Mouse (Mus musculus): ENCODE measurements at regions not wholly inside any gene's neighbourhood (a gene's known extent, or its start where the extent isn't known, plus 50 kb on each side); places are given as distances from the start of the nearest gene placed in this dataset.

- intact Hi-C loops (cut with DNase I; ENCODE audit: low total_unique reads) = no loop called here
- no peak for DNase-seq
Observed at GRCm38 (mm10) chr17:4187606-4188005, 491.5 kb upstream of the Nox3 start.

- intact Hi-C loops (cut with DNase I; ENCODE audit: low total_unique reads) = no loop called here
- DNase-seq = no peak
Observed at GRCm38 (mm10) chr17:4196793-4197448, 500.9 kb upstream of the Nox3 start.

GRCm38 (mm10) chr17:4198001-4198400 lies 501.9 kb upstream of the Nox3 start:
- no peak for DNase-seq
- intact Hi-C loops (cut with DNase I; ENCODE audit: low total_unique reads) = no loop called here

GRCm38 (mm10) chr17:4199698-4200153 lies 503.7 kb upstream of the Nox3 start:
- DNase-seq = peak; percentile 55
- intact Hi-C loops (cut with DNase I; ENCODE audit: low total_unique reads) = no loop called here

GRCm38 (mm10) chr17:4201300-4201699 lies 505.2 kb upstream of the Nox3 start:
- no peak for DNase-seq

GRCm38 (mm10) chr17:4208142-4208925 lies 512.3 kb upstream of the Nox3 start:
- intact Hi-C loops (cut with DNase I; ENCODE audit: low total_unique reads) = no loop called here
- no peak for DNase-seq

More at GRCm38 (mm10) chr17:4201300-4201699, 505.2 kb upstream of the Nox3 start:
- intact Hi-C loops (cut with DNase I; ENCODE audit: low total_unique reads) = no loop called here

- DNase-seq = peak; percentile 14
- intact Hi-C loops (cut with DNase I; ENCODE audit: low total_unique reads) = no loop called here
Observed at GRCm38 (mm10) chr17:4209650-4210049, 513.6 kb upstream of the Nox3 start.

- intact Hi-C loops (cut with DNase I; ENCODE audit: low total_unique reads) = no loop called here
- no peak for DNase-seq
Observed at GRCm38 (mm10) chr17:4212586-4212985, 516.5 kb upstream of the Nox3 start.

- DNase-seq = no peak
- intact Hi-C loops (cut with DNase I; ENCODE audit: low total_unique reads) = no loop called here
Observed at GRCm38 (mm10) chr17:4214970-4215369, 518.9 kb upstream of the Nox3 start.

- no peak for DNase-seq
- intact Hi-C loops (cut with DNase I; ENCODE audit: low total_unique reads) = no loop called here
Observed at GRCm38 (mm10) chr17:4216203-4216602, 520.1 kb upstream of the Nox3 start.

GRCm38 (mm10) chr17:4216750-4217149 lies 520.7 kb upstream of the Nox3 start:
- DNase-seq = no peak
- intact Hi-C loops (cut with DNase I; ENCODE audit: low total_unique reads) = no loop called here

- intact Hi-C loops (cut with DNase I; ENCODE audit: low total_unique reads) = no loop called here
- DNase-seq = peak; percentile 16
Observed at GRCm38 (mm10) chr17:4220661-4221360, 524.8 kb upstream of the Nox3 start.

GRCm38 (mm10) chr17:4227889-4228288 lies 531.8 kb upstream of the Nox3 start:
- intact Hi-C loops (cut with DNase I; ENCODE audit: low total_unique reads) = loop anchor here (1.0 kb wide), 1 partner anchor 33 kb away; no protein-coding TSS in a partner anchor
- no peak for DNase-seq

- intact Hi-C loops (cut with DNase I; ENCODE audit: low total_unique reads) = no loop called here
- no peak for DNase-seq
Observed at GRCm38 (mm10) chr17:4229969-4230368, 533.9 kb upstream of the Nox3 start.

GRCm38 (mm10) chr17:4250476-4250875 lies 554.4 kb upstream of the Nox3 start:
- no peak for DNase-seq
- intact Hi-C loops (cut with DNase I; ENCODE audit: low total_unique reads) = no loop called here

- no peak for DNase-seq
- intact Hi-C loops (cut with DNase I; ENCODE audit: low total_unique reads) = no loop called here
Observed at GRCm38 (mm10) chr17:4265471-4265870, 569.4 kb upstream of the Nox3 start.

- intact Hi-C loops (cut with DNase I; ENCODE audit: low total_unique reads) = no loop called here
- no peak for DNase-seq
Observed at GRCm38 (mm10) chr17:4265946-4266345, 569.9 kb upstream of the Nox3 start.

- DNase-seq = no peak
- intact Hi-C loops (cut with DNase I; ENCODE audit: low total_unique reads) = no loop called here
Observed at GRCm38 (mm10) chr17:4266487-4266886, 570.4 kb upstream of the Nox3 start.

GRCm38 (mm10) chr17:4268380-4268779 lies 572.3 kb upstream of the Nox3 start:
- intact Hi-C loops (cut with DNase I; ENCODE audit: low total_unique reads) = no loop called here
- DNase-seq = no peak

GRCm38 (mm10) chr17:4272456-4272855 lies 576.4 kb upstream of the Nox3 start:
- intact Hi-C loops (cut with DNase I; ENCODE audit: low total_unique reads) = no loop called here

More at GRCm38 (mm10) chr17:4272456-4272855, 576.4 kb upstream of the Nox3 start:
- no peak for DNase-seq
